ENCODE assay signal across 8 mouse cellular contexts in the genomic region with DNA sequence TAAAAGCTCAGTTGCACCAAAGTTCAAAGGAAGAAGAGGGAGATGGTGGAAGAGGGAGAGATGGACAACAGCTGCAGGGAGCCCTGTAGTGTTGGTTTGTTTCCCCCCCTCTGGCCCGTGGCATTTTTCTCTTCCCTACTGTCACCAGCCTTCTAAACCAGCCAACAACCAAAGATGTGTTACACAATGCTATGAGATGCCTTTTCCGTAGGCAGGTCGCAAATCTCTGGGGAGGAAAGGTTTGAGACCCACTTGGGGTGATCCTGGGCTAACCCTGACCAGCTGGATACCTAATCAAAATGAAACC. TPM values are rescaled to one million over a fixed set of nuclear protein-coding genes. Genes with fewer than 3 reads are reported as not detected.
A peak's percentile ranks its signal among the peaks of the same experiment; 100 is the strongest.
DNase-seq lines count a peak whose midpoint lies in the region; ATAC-seq lines count a peak whose summit lies in the region.

No protein-coding gene starts in this region.

- WGBS in heart, embryonic 15.5 days: 26% methylated on average over 3 of the region's 3 CpGs
- WGBS in hindbrain, embryonic 12.5 days: 20% methylated on average over 3 of the region's 3 CpGs
- 25% methylated on average over 3 of the region's 3 CpGs for WGBS in midbrain, embryonic 12.5 days

- peak overlapping the region; percentile 76 for H3K4me3 ChIP-seq in heart, embryonic 15.5 days
- H3K4me3 ChIP-seq in hindbrain, embryonic 12.5 days: peak overlapping the region; percentile 65
- H3K4me3 ChIP-seq in midbrain, embryonic 12.5 days: peak overlapping the region; percentile 65

- peak overlapping the region; percentile 64 for H3K4me2 ChIP-seq in heart, embryonic 15.5 days
- peak overlapping the region; percentile 56 for H3K4me2 ChIP-seq in hindbrain, embryonic 12.5 days (replicated peaks)
- peak overlapping the region; percentile 58 for H3K4me2 ChIP-seq in midbrain, embryonic 12.5 days (replicated peaks)

- no peak for ATAC-seq in heart, embryonic 15.5 days (replicated peaks; ENCODE audit: insufficient number of reproducible peaks, insufficient read depth, low FRiP score, low read depth)
- ATAC-seq in hindbrain, embryonic 12.5 days (ENCODE audit: low FRiP score): peak; percentile 45
- ATAC-seq in midbrain, embryonic 12.5 days (ENCODE audit: low FRiP score, low read depth): peak; percentile 7; the same call in 1 of the 2 replicates

- peak overlapping the region; percentile 78 for H3K9ac ChIP-seq in heart, embryonic 15.5 days
- H3K9ac ChIP-seq in hindbrain, embryonic 12.5 days: peak overlapping the region; percentile 81
- H3K9ac ChIP-seq in midbrain, embryonic 12.5 days (replicated peaks): peak overlapping the region; percentile 81

- H3K27ac ChIP-seq in heart, embryonic 15.5 days: peak overlapping the region; percentile 91
- peak overlapping the region; percentile 80 for H3K27ac ChIP-seq in hindbrain, embryonic 12.5 days
- peak overlapping the region; percentile 86 for H3K27ac ChIP-seq in midbrain, embryonic 12.5 days (replicated peaks)

- H3K27me3 ChIP-seq in heart, embryonic 15.5 days: no peaks in the 10 kb centered on the region; the same call in 1 of the 2 replicates
- H3K27me3 ChIP-seq in hindbrain, embryonic 12.5 days: no peaks in the 10 kb centered on the region
- H3K27me3 ChIP-seq in midbrain, embryonic 12.5 days: no peaks in the 10 kb centered on the region

- intact Hi-C loops in heart, postnatal 14 days (cut with DNase I): loop anchor here (10.0 kb wide), 1 partner anchor 244 kb away; no protein-coding TSS in a partner anchor

- no peak for DNase-seq in heart, postnatal 14 days
- peak; percentile 12 for DNase-seq in NIH3T3 (ENCODE audit: low read depth)
- DNase-seq in layer of hippocampus, postnatal 25 days (ENCODE audit: extremely low spot score in 1 of 2, low spot score in 1 of 2): no peak
- DNase-seq in ovary, postnatal 10 days (ENCODE audit: low spot score): no peak
- no peak for DNase-seq in layer of hippocampus, postnatal 36 days

- H3K9me3 ChIP-seq in heart, embryonic 15.5 days (replicated peaks): no peaks in the 10 kb centered on the region
- no peaks in the 10 kb centered on the region; the same call in 1 of the 2 replicates for H3K9me3 ChIP-seq in hindbrain, embryonic 12.5 days (replicated peaks)
- H3K9me3 ChIP-seq in midbrain, embryonic 12.5 days: no peaks in the 10 kb centered on the region

- H3K4me1 ChIP-seq in heart, embryonic 15.5 days (replicated peaks): no peaks in the 10 kb centered on the region
- H3K4me1 ChIP-seq in hindbrain, embryonic 12.5 days: peaks cover 2% of the 10 kb centered on the region; the same call in 1 of the 2 replicates
- no peaks in the 10 kb centered on the region for H3K4me1 ChIP-seq in midbrain, embryonic 12.5 days

- no peaks in the 10 kb centered on the region for H3K36me3 ChIP-seq in heart, embryonic 15.5 days
- no peaks in the 10 kb centered on the region for H3K36me3 ChIP-seq in hindbrain, embryonic 12.5 days
- H3K36me3 ChIP-seq in midbrain, embryonic 12.5 days: 0 out of 2 replicates have a peak, but pooled peaks cover 7% of the 10 kb centered on the region

RNA-seq across cellular contexts. Expression of a gene that starts 0.8 kb away (rescaled TPM):
- polyA plus RNA-seq in heart, embryonic 15.5 days (2015; fragmentation: Nextera tagmentation; extraction: Ambion mirVana): 2.0 and 2.2 TPM in 2 replicates
- 10 to 100 TPM; 11.6 to 11.7 TPM for total RNA-seq in heart, postnatal 14 days (2021)
- polyA plus RNA-seq in hindbrain, embryonic 12.5 days (2016; fragmentation: Nextera tagmentation; extraction: Ambion mirVana): 6.3 and 6.9 TPM in 2 replicates
- 6.2 and 6.6 TPM in 2 replicates for polyA plus RNA-seq in midbrain, embryonic 12.5 days (2016; fragmentation: Nextera tagmentation; extraction: Ambion mirVana)
- total RNA-seq in layer of hippocampus, postnatal 25 days (2021): 10 to 100 TPM; 24.4 to 25.7 TPM
- 10 to 100 TPM; 24.0 to 25.8 TPM for total RNA-seq in layer of hippocampus, postnatal 36 days (2021)
